Mouse (Mus musculus) MEL (cell line): ENCODE measurements around the gene Gm26602. TPM values are rescaled to one million over a fixed set of nuclear protein-coding genes. Genes with fewer than 3 reads are reported as not detected.
A peak's percentile ranks its signal among the peaks of the same experiment; 100 is the strongest.

ENCODE experiments used
- DNase-seq: peaks from one replicate; pipeline ENCODE4 v3.0.0; 2011; ENCODE audit warnings: low read depth, low spot score
- H3K27ac ChIP-seq: 2 replicates; pipeline ENCODE4 v1.5.1; 2012; ENCODE audit warnings: low read depth, mild to moderate bottlenecking, control low read depth, low read length, moderate library complexity; ENCODE audit not compliant: control insufficient read depth
- H3K27me3 ChIP-seq, 2 experiments: fragments of 150-350 bp in 1 of 2; sonication (generic) in 1 of 2; 2 replicates each; pipeline ENCODE4 v1.6.1; 2012; ENCODE audit warnings: low read length in 2 of 2, mild to moderate bottlenecking in 2 of 2, improper control_type of control experiment in 1 of 2, moderate library complexity in 1 of 2; ENCODE audit not compliant: insufficient read depth in 2 of 2, control insufficient read depth in 1 of 2
- H3K36me3 ChIP-seq, 2 experiments: 2 replicates each; pipeline ENCODE4 v1.6.1; 2012 to 2014; ENCODE audit warnings: low read length in 2 of 2, improper control_type of control experiment in 1 of 2, inconsistent platforms in 1 of 2, mild to moderate bottlenecking in 1 of 2; ENCODE audit not compliant: insufficient read depth in 2 of 2, control insufficient read depth in 1 of 2
- H3K4me1 ChIP-seq, 2 experiments: fragments of 150-350 bp in 1 of 2; sonication (generic) in 1 of 2; 2 replicates each; pipeline ENCODE4 v1.6.1; 2012; ENCODE audit warnings: low read length in 2 of 2, improper control_type of control experiment in 1 of 2, mild to moderate bottlenecking in 1 of 2; ENCODE audit not compliant: insufficient read depth in 2 of 2, control insufficient read depth in 1 of 2
- H3K4me3 ChIP-seq, 2 experiments: fragments of 150-350 bp in 1 of 2; sonication (generic) in 1 of 2; 2 replicates each; pipeline ENCODE4 v1.5.1; 2012; ENCODE audit warnings: low read depth in 2 of 2, low read length in 2 of 2, mild to moderate bottlenecking in 2 of 2, moderate library complexity in 2 of 2, control low read depth in 1 of 2, improper control_type of control experiment in 1 of 2; ENCODE audit not compliant: control insufficient read depth in 1 of 2, insufficient read depth in 1 of 2
- H3K79me2 ChIP-seq: 2 replicates; pipeline ENCODE4 v1.6.1; 2012; ENCODE audit warnings: mild to moderate bottlenecking, low read length, moderate library complexity; ENCODE audit not compliant: control insufficient read depth, poor library complexity, insufficient read depth
- H3K9ac ChIP-seq: 2 replicates; pipeline ENCODE4 v1.6.1; 2012; ENCODE audit warnings: low read depth, mild to moderate bottlenecking, control low read depth, low read length, moderate library complexity; ENCODE audit not compliant: control insufficient read depth, poor library complexity, severe bottlenecking
- H3K9me3 ChIP-seq: fragments of 150-350 bp; sonication (generic); replicated peaks from 2 replicates; pipeline ENCODE4 v1.6.1; 2012; ENCODE audit warnings: mild to moderate bottlenecking, low read length, improper control_type of control experiment, moderate library complexity; ENCODE audit not compliant: insufficient read depth
- CHD2 ChIP-seq: IDR thresholded peaks from 2 replicates; pipeline ENCODE4 v1.6.1; 2011; ENCODE audit warnings: low read length, improper control_type of control experiment
- CTCF ChIP-seq, 3 experiments: IDR thresholded peaks in 2 of 3; conservative IDR thresholded peaks in 1 of 3; 2 replicates each; pipeline ENCODE4 v1.5.1; 2011 to 2012; ENCODE audit warnings: low read length in 3 of 3, low read depth in 2 of 3, mild to moderate bottlenecking in 2 of 3, improper control_type of control experiment in 1 of 3, inconsistent platforms in 1 of 3, mixed read lengths in 1 of 3, moderate library complexity in 1 of 3; ENCODE audit not compliant: control insufficient read depth in 1 of 3, insufficient read depth in 1 of 3, poor library complexity in 1 of 3, severe bottlenecking in 1 of 3
- ELF1 ChIP-seq: IDR thresholded peaks from 2 replicates; pipeline ENCODE4 v1.6.1; 2014; ENCODE audit warnings: low read depth, mild to moderate bottlenecking, inconsistent platforms, low read length, improper control_type of control experiment, moderate library complexity
- JUND ChIP-seq: IDR thresholded peaks from 2 replicates; pipeline ENCODE4 v1.6.1; 2011; ENCODE audit warnings: low read depth, mild to moderate bottlenecking, improper control_type of control experiment, low read length
- KAT2A ChIP-seq: conservative IDR thresholded peaks from 2 replicates; pipeline ENCODE4 v1.6.1; 2012; ENCODE audit warnings: low read depth, low read length, improper control_type of control experiment, inconsistent platforms
- MAX ChIP-seq: IDR thresholded peaks from 2 replicates; pipeline ENCODE4 v1.6.1; 2011; ENCODE audit warnings: low read length, improper control_type of control experiment
- MAZ ChIP-seq: IDR thresholded peaks from 2 replicates; pipeline ENCODE4 v1.6.1; 2012; ENCODE audit warnings: low read depth, mild to moderate bottlenecking, inconsistent platforms, low read length, improper control_type of control experiment
- MEF2A ChIP-seq: IDR thresholded peaks from 2 replicates; pipeline ENCODE4 v1.6.1; 2014; ENCODE audit warnings: low read depth, mild to moderate bottlenecking, inconsistent platforms, low read length, improper control_type of control experiment; ENCODE audit not compliant: poor library complexity, insufficient replicate concordance, severe bottlenecking; ENCODE audit errors: extremely low read depth
- MYB ChIP-seq: IDR thresholded peaks from 2 replicates; pipeline ENCODE4 v1.6.1; 2011; ENCODE audit warnings: mild to moderate bottlenecking, low read depth, low read length, improper control_type of control experiment
- NRF1 ChIP-seq: IDR thresholded peaks from 2 replicates; pipeline ENCODE4 v1.6.1; 2014; ENCODE audit warnings: low read depth, mild to moderate bottlenecking, inconsistent platforms, low read length, improper control_type of control experiment, moderate library complexity; ENCODE audit not compliant: poor library complexity, insufficient read depth, severe bottlenecking
- POLR2A ChIP-seq, 2 experiments: IDR thresholded peaks; 2 replicates each; pipeline ENCODE4 v1.6.1; 2011 to 2012; ENCODE audit warnings: low read length in 2 of 2, mild to moderate bottlenecking in 2 of 2, control low read depth in 1 of 2, improper control_type of control experiment in 1 of 2, low read depth in 1 of 2, moderate library complexity in 1 of 2; ENCODE audit not compliant: control insufficient read depth in 1 of 2, insufficient read depth in 1 of 2, poor library complexity in 1 of 2
- POLR2AphosphoS2 ChIP-seq: IDR thresholded peaks from 2 replicates; pipeline ENCODE4 v1.6.1; 2011; ENCODE audit warnings: low read length, improper control_type of control experiment
- POLR2AphosphoS5 ChIP-seq: IDR thresholded peaks from 2 replicates; pipeline ENCODE4 v1.6.1; 2012; ENCODE audit warnings: low read depth, borderline replicate concordance, mild to moderate bottlenecking, inconsistent platforms, low read length, moderate library complexity, mixed read lengths
- ZKSCAN1 ChIP-seq: IDR thresholded peaks from 2 replicates; pipeline ENCODE4 v1.6.1; 2012; ENCODE audit warnings: low read depth, mild to moderate bottlenecking, inconsistent platforms, low read length, improper control_type of control experiment, moderate library complexity
- polyA plus RNA-seq, 2 experiments: library from polyadenylated mRNA; stranded (reverse) in 1 of 2; unstranded in 1 of 2; fragments of >175 nt in 1 of 2; fragments of >200 nt in 1 of 2; gene quantifications; 2 replicates each; pipeline versions ENCODE4 v1.2.1 to v1.2.4; 2012; ENCODE audit warnings: low replicate concordance in 2 of 2, low read depth in 1 of 2; ENCODE audit not compliant: insufficient read length in 2 of 2, insufficient read depth in 1 of 2, missing spikeins in 1 of 2
- total RNA-seq: library from RNA; depleted of rRNA; stranded (reverse); fragments of 300-350 nt; gene quantifications from 2 replicates; pipeline ENCODE4 v1.2.3, GENCODE M21; 2012

Gene Gm26602
- total and polyA plus RNA-seq, 3 experiments, result 4.5 to 10.2 TPM; not detected in 1

- TF ChIP-seq NRF1, result no peak
Observed at GRCm38 (mm10) chr10:79897316-79898245, 13.1 kb upstream of the Gm26602 start (continued).

- H3K4me3 ChIP-seq, result no peak overlapping the region
- H3K27ac ChIP-seq, result no peak overlapping the region
- H3K9me3 ChIP-seq, result no peaks in the 10 kb centered on the region
- DNase-seq, result no peak
- H3K4me1 ChIP-seq, result no peaks in the 10 kb centered on the region
- H3K9ac ChIP-seq, result no peak overlapping the region
- TF ChIP-seq JUND (no peak), CTCF (IDR thresholded peaks at IDR 0.05 in 2 of 3, conservative IDR thresholded peaks at IDR 0.05 in 1 of 3; ENCODE audit: control insufficient read depth in 1 of 3, insufficient read depth in 1 of 3, low read depth in 2 of 3, low read length in 3 of 3, poor library complexity in 1 of 3, severe bottlenecking in 1 of 3) (peak in 1 of 3 experiments; percentile 6; a peak in 1 of 6 replicates)
- no peaks in the 10 kb centered on the region for H3K79me2 ChIP-seq
- no peaks in the 10 kb centered on the region for H3K27me3 ChIP-seq
- no peaks in the 10 kb centered on the region for H3K36me3 ChIP-seq
Observed at GRCm38 (mm10) chr10:79900951-79901410, 9.7 kb upstream of the Gm26602 start.

GRCm38 (mm10) chr10:79906712-79907111 lies 3.9 kb upstream of the Gm26602 start:
- Histone ChIP-seq H3K27me3 (no peaks in the 10 kb centered on the region), H3K9me3 (no peaks in the 10 kb centered on the region), H3K9ac (no peak overlapping the region)
- DNase-seq, result no peak
- no peak for TF ChIP-seq ELF1
- TF ChIP-seq MAZ, result no peak
- no peak for TF ChIP-seq CHD2
- TF ChIP-seq MAX, result no peak
- TF ChIP-seq KAT2A, result no peak
- no peak for TF ChIP-seq POLR2A (IDR thresholded peaks at IDR 0.05; ENCODE audit: control insufficient read depth in 1 of 2, insufficient read depth in 1 of 2, low read depth in 1 of 2, low read length in 2 of 2, poor library complexity in 1 of 2)
- TF ChIP-seq MYB, result no peak
- TF ChIP-seq ZKSCAN1, result no peak
- TF ChIP-seq POLR2AphosphoS5, result no peak
- TF ChIP-seq MEF2A, result no peak
- TF ChIP-seq POLR2AphosphoS2, result no peak
- TF ChIP-seq, all 39 proteins: peak for 0
- Histone ChIP-seq H3K79me2 (no peaks in the 10 kb centered on the region; the same call in 1 of the 2 replicates), H3K36me3 (no peaks in the 10 kb centered on the region; a peak in 1 of 4 replicates), H3K27ac (no peak overlapping the region), H3K4me1 (peaks cover 0 to 5% of the 10 kb centered on the region in 2 experiments; a peak in 2 of 4 replicates), H3K4me3 (no peak overlapping the region)
